Mouse (Mus musculus): ENCODE results near the gene Syt3. TPM values are rescaled to one million over a fixed set of nuclear protein-coding genes. Genes with fewer than 3 reads are reported as not detected.
A peak's percentile ranks its signal among the peaks of the same experiment; 100 is the strongest.

The Syt3 gene
- polyA plus RNA-seq, 1 experiment from 2014 or later = 0.40 TPM

GRCm38 (mm10) chr7:44384716-44385059, 786 bp downstream of the Syt3 start:
- DNase-seq (ENCODE audit: low spot score) (peak; percentile 38), ATAC-seq (replicated peaks; ENCODE audit: low FRiP score) (peak; percentile 56; the same call in 1 of the 2 replicates)
- WGBS = 2% methylated on average over 17 of the region's 17 CpGs
- Histone ChIP-seq H3K27ac (ENCODE audit: low read depth, low read length) (no peak overlapping the region), H3K27me3 (replicated peaks; ENCODE audit: control insufficient read depth, insufficient read depth, low read length) (peaks cover 51% of the 10 kb centered on the region), H3K4me1 (replicated peaks; ENCODE audit: control insufficient read depth, insufficient read depth, low read length) (no peaks in the 10 kb centered on the region), H3K36me3 (ENCODE audit: control insufficient read depth, insufficient read depth, low read length) (no peaks in the 10 kb centered on the region), H3K9me3 (ENCODE audit: control insufficient read depth, low read length) (no peaks in the 10 kb centered on the region), H3K4me2 (peak overlapping the region; percentile 84), H3K4me3 (ENCODE audit: low read depth, low read length) (peak overlapping the region; percentile 50), H3K9ac (ENCODE audit: low read depth, low read length) (0 out of 2 replicates have a peak overlapping the region, but pooled peaks have one; percentile 8)

- no peak for ATAC-seq (replicated peaks; ENCODE audit: low FRiP score)
- Histone ChIP-seq H3K36me3 (ENCODE audit: control insufficient read depth, insufficient read depth, low read length) (no peaks in the 10 kb centered on the region), H3K27ac (ENCODE audit: low read depth, low read length) (no peak within 1 kb of the TSS), H3K9ac (ENCODE audit: low read depth, low read length) (0 out of 2 replicates have a peak within 1 kb of the TSS, but pooled peaks have one; percentile 8), H3K4me2 (peak within 1 kb of the TSS; percentile 84), H3K27me3 (replicated peaks; ENCODE audit: control insufficient read depth, insufficient read depth, low read length) (peaks cover 54% of the 10 kb centered on the region), H3K4me3 (ENCODE audit: low read depth, low read length) (peak within 1 kb of the TSS; percentile 50), H3K9me3 (ENCODE audit: control insufficient read depth, low read length) (no peaks in the 10 kb centered on the region), H3K4me1 (replicated peaks; ENCODE audit: control insufficient read depth, insufficient read depth, low read length) (no peaks in the 10 kb centered on the region)
- DNase-seq (ENCODE audit: low spot score) = no peak
- WGBS = 68% methylated on average over 12 of the region's 12 CpGs
Measured at GRCm38 (mm10) chr7:44385720-44386119, 1.8 kb downstream of the Syt3 start, which contains the start of gene 1700008O03Rik. Gene 1700008O03Rik, minus strand, starts transcription at chr7:44385820.

GRCm38 (mm10) chr7:44391831-44392230, 7.9 kb downstream of the Syt3 start:
- peaks cover 10% of the 10 kb centered on the region for H3K27me3 ChIP-seq (replicated peaks; ENCODE audit: control insufficient read depth, insufficient read depth, low read length)
- ATAC-seq (replicated peaks; ENCODE audit: low FRiP score) (no peak), DNase-seq (ENCODE audit: low spot score) (no peak)
- H3K4me2 ChIP-seq = no peak overlapping the region
- H3K4me1 ChIP-seq (replicated peaks; ENCODE audit: control insufficient read depth, insufficient read depth, low read length) = no peaks in the 10 kb centered on the region
- no peak overlapping the region for H3K4me3 ChIP-seq (ENCODE audit: low read depth, low read length)
- H3K36me3 ChIP-seq (ENCODE audit: control insufficient read depth, insufficient read depth, low read length) = no peaks in the 10 kb centered on the region
- 72% methylated on average over 4 of the region's 4 CpGs for WGBS
- no peaks in the 10 kb centered on the region for H3K9me3 ChIP-seq (ENCODE audit: control insufficient read depth, low read length)
- H3K27ac ChIP-seq (ENCODE audit: low read depth, low read length) = no peak overlapping the region
- no peak overlapping the region for H3K9ac ChIP-seq (ENCODE audit: low read depth, low read length)

GRCm38 (mm10) chr7:44392341-44392740, 8.4 kb downstream of the Syt3 start:
- H3K9me3 ChIP-seq (ENCODE audit: control insufficient read depth, low read length) = no peaks in the 10 kb centered on the region
- WGBS = 84% methylated on average over 14 of the region's 14 CpGs
- H3K4me2 ChIP-seq = no peak overlapping the region
- no peak overlapping the region for H3K27ac ChIP-seq (ENCODE audit: low read depth, low read length)
- ATAC-seq (replicated peaks; ENCODE audit: low FRiP score) (no peak), DNase-seq (ENCODE audit: low spot score) (no peak)
- H3K4me1 ChIP-seq (replicated peaks; ENCODE audit: control insufficient read depth, insufficient read depth, low read length) = no peaks in the 10 kb centered on the region
- H3K4me3 ChIP-seq (ENCODE audit: low read depth, low read length) = no peak overlapping the region
- H3K27me3 ChIP-seq (replicated peaks; ENCODE audit: control insufficient read depth, insufficient read depth, low read length) = peaks cover 6% of the 10 kb centered on the region; the same call in 1 of the 2 replicates
- no peak overlapping the region for H3K9ac ChIP-seq (ENCODE audit: low read depth, low read length)
- no peaks in the 10 kb centered on the region for H3K36me3 ChIP-seq (ENCODE audit: control insufficient read depth, insufficient read depth, low read length)

- H3K36me3 ChIP-seq (ENCODE audit: control insufficient read depth, insufficient read depth, low read length) = no peaks in the 10 kb centered on the region
- DNase-seq (ENCODE audit: low spot score) (no peak), ATAC-seq (replicated peaks; ENCODE audit: low FRiP score) (no peak)
- no peak overlapping the region for H3K4me3 ChIP-seq (ENCODE audit: low read depth, low read length)
- no peaks in the 10 kb centered on the region for H3K9me3 ChIP-seq (ENCODE audit: control insufficient read depth, low read length)
- H3K4me1 ChIP-seq (replicated peaks; ENCODE audit: control insufficient read depth, insufficient read depth, low read length) = no peaks in the 10 kb centered on the region
- H3K27me3 ChIP-seq (replicated peaks; ENCODE audit: control insufficient read depth, insufficient read depth, low read length) = peaks cover 3% of the 10 kb centered on the region; the same call in 1 of the 2 replicates
- H3K27ac ChIP-seq (ENCODE audit: low read depth, low read length) = no peak overlapping the region
- no peak overlapping the region for H3K4me2 ChIP-seq
- 82% methylated on average over 17 of the region's 17 CpGs for WGBS
- no peak overlapping the region for H3K9ac ChIP-seq (ENCODE audit: low read depth, low read length)
Measured at GRCm38 (mm10) chr7:44393284-44393683, 9.4 kb downstream of the Syt3 start.

- H3K9me3 ChIP-seq (ENCODE audit: control insufficient read depth, low read length) = no peaks in the 10 kb centered on the region
- no peak overlapping the region for H3K4me2 ChIP-seq
- no peak overlapping the region for H3K9ac ChIP-seq (ENCODE audit: low read depth, low read length)
- DNase-seq (ENCODE audit: low spot score) = peak; percentile 51
- whole genome bisulfite sequencing = 7% methylated on average over 3 of the region's 3 CpGs
- no peak overlapping the region for H3K4me3 ChIP-seq (ENCODE audit: low read depth, low read length)
- H3K27me3 ChIP-seq (replicated peaks; ENCODE audit: control insufficient read depth, insufficient read depth, low read length) = no peaks in the 10 kb centered on the region
- ATAC-seq (replicated peaks; ENCODE audit: low FRiP score) = peak; percentile 61
- no peaks in the 10 kb centered on the region for H3K36me3 ChIP-seq (ENCODE audit: control insufficient read depth, insufficient read depth, low read length)
- H3K4me1 ChIP-seq (replicated peaks; ENCODE audit: control insufficient read depth, insufficient read depth, low read length) = no peaks in the 10 kb centered on the region
- H3K27ac ChIP-seq (ENCODE audit: low read depth, low read length) = no peak overlapping the region
Measured at GRCm38 (mm10) chr7:44398570-44398969, 14.7 kb downstream of the Syt3 start.

DNA sequence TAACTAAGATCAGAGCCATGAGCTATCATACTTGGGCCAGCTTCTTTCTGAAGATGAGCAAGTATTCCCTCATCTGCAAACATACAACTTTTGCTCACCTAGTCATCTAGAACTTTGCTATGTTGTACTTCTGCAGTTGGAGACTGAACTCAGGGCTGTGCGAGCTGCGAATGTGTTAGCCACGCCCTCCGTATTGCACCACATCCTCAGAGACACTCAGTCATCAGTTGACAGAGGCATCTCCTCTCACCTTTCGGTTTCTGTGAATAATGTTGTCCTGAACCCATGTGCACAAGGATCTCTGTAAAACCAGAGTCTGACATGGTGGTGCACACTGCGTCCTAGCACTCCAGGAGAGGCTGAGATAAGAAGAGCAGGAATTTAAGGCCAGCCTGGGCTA, 17.8 kb downstream of the Syt3 start:
- H3K36me3 ChIP-seq (ENCODE audit: control insufficient read depth, insufficient read depth, low read length) = no peaks in the 10 kb centered on the region
- H3K4me2 ChIP-seq = no peak overlapping the region
- no peak for ATAC-seq (replicated peaks; ENCODE audit: low FRiP score)
- no peak overlapping the region for H3K9ac ChIP-seq (ENCODE audit: low read depth, low read length)
- H3K4me3 ChIP-seq (ENCODE audit: low read depth, low read length) = no peak overlapping the region
- H3K27ac ChIP-seq (ENCODE audit: low read depth, low read length) = no peak overlapping the region
- H3K27me3 ChIP-seq (replicated peaks; ENCODE audit: control insufficient read depth, insufficient read depth, low read length) = no peaks in the 10 kb centered on the region
- H3K4me1 ChIP-seq (replicated peaks; ENCODE audit: control insufficient read depth, insufficient read depth, low read length) = no peaks in the 10 kb centered on the region
- H3K9me3 ChIP-seq (ENCODE audit: control insufficient read depth, low read length) = no peaks in the 10 kb centered on the region
- no peak for DNase-seq (ENCODE audit: low spot score)
- 56% methylated on average over 6 of the region's 6 CpGs for WGBS

GRCm38 (mm10) chr7:44405346-44406014, 21.6 kb downstream of the Syt3 start:
- Histone ChIP-seq H3K27me3 (replicated peaks; ENCODE audit: control insufficient read depth, insufficient read depth, low read length) (no peaks in the 10 kb centered on the region; the same call in 1 of the 2 replicates), H3K9me3 (ENCODE audit: control insufficient read depth, low read length) (no peaks in the 10 kb centered on the region), H3K36me3 (ENCODE audit: control insufficient read depth, insufficient read depth, low read length) (no peaks in the 10 kb centered on the region), H3K27ac (ENCODE audit: low read depth, low read length) (no peak overlapping the region), H3K9ac (ENCODE audit: low read depth, low read length) (no peak overlapping the region), H3K4me3 (ENCODE audit: low read depth, low read length) (peak overlapping the region; percentile 35), H3K4me2 (peak overlapping the region; percentile 64), H3K4me1 (replicated peaks; ENCODE audit: control insufficient read depth, insufficient read depth, low read length) (no peaks in the 10 kb centered on the region)
- peak; percentile 80 for DNase-seq (ENCODE audit: low spot score)
- ATAC-seq (replicated peaks; ENCODE audit: low FRiP score) = peak; percentile 91
- 3% methylated on average over 27 of the region's 27 CpGs for WGBS

GRCm38 (mm10) chr7:44406015-44406355, 22.1 kb downstream of the Syt3 start:
- no peak for ATAC-seq (replicated peaks; ENCODE audit: low FRiP score)

More at GRCm38 (mm10) chr7:44406015-44406355, 22.1 kb downstream of the Syt3 start:
- no peaks in the 10 kb centered on the region for H3K4me1 ChIP-seq (replicated peaks; ENCODE audit: control insufficient read depth, insufficient read depth, low read length)
- no peaks in the 10 kb centered on the region for H3K36me3 ChIP-seq (ENCODE audit: control insufficient read depth, insufficient read depth, low read length)
- 2% methylated on average over 5 of the region's 5 CpGs for WGBS
- H3K9ac ChIP-seq (ENCODE audit: low read depth, low read length) = no peak overlapping the region
- H3K4me2 ChIP-seq = peak overlapping the region; percentile 64; the same call in 1 of the 2 replicates
- DNase-seq (ENCODE audit: low spot score) = no peak
- peak overlapping the region; percentile 35; the same call in 1 of the 2 replicates for H3K4me3 ChIP-seq (ENCODE audit: low read depth, low read length)
- H3K27ac ChIP-seq (ENCODE audit: low read depth, low read length) = no peak overlapping the region
- H3K9me3 ChIP-seq (ENCODE audit: control insufficient read depth, low read length) = no peaks in the 10 kb centered on the region
- H3K27me3 ChIP-seq (replicated peaks; ENCODE audit: control insufficient read depth, insufficient read depth, low read length) = no peaks in the 10 kb centered on the region; the same call in 1 of the 2 replicates
